Mouse (Mus musculus): ENCODE data around the gene Dnah17. TPM values are rescaled to one million over a fixed set of nuclear protein-coding genes. Genes with fewer than 3 reads are reported as not detected.
A peak's percentile ranks its signal among the peaks of the same experiment; 100 is the strongest.

The Dnah17 gene
- polyA plus RNA-seq, 1 experiment from 2014 or later: 0.14 TPM

DNA sequence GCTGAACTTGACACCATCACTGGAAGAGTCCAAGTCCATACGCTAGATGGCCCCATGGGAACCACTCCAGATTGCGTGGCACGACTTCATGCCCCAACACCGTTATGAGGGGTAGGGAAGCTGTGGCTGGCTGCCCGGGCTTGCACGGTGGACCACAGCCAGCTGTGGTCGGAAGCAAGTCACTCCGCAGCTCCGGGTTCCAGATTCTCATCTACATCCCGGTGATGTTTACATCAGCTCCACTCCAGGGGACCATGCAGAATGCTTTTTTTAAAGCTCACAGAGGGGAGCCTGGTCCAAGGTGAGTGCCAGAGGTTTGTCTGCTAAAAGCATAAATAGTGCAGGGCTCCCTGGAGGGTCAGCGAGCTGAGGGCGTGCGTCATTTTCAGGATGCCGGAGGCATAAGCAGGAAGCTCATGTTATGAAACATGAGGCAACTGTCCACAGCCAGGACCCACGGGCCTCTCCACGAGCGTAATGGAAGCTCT, 55.4 kb downstream of the Dnah17 start:
- Histone ChIP-seq H3K4me2 (ENCODE audit: low read length) (no peak overlapping the region), H3K4me1 (replicated peaks; ENCODE audit: control insufficient read depth, insufficient read depth, low read length) (peaks cover 30% of the 10 kb centered on the region), H3K36me3 (ENCODE audit: control insufficient read depth, insufficient read depth, low read length) (no peaks in the 10 kb centered on the region), H3K9ac (ENCODE audit: low read length) (no peak overlapping the region), H3K27me3 (replicated peaks; ENCODE audit: control insufficient read depth, insufficient read depth, low read length) (no peaks in the 10 kb centered on the region), H3K4me3 (ENCODE audit: low read depth, low read length) (no peak overlapping the region), H3K9me3 (ENCODE audit: control insufficient read depth, low read length) (no peaks in the 10 kb centered on the region), H3K27ac (ENCODE audit: low read depth) (no peak overlapping the region; the same call in 1 of the 2 replicates)
- no peak for DNase-seq (ENCODE audit: low spot score)
- no peak for ATAC-seq (replicated peaks; ENCODE audit: low FRiP score, low TSS enrichment, low read depth)
- WGBS: 51% methylated on average over 17 of the region's 17 CpGs

DNA sequence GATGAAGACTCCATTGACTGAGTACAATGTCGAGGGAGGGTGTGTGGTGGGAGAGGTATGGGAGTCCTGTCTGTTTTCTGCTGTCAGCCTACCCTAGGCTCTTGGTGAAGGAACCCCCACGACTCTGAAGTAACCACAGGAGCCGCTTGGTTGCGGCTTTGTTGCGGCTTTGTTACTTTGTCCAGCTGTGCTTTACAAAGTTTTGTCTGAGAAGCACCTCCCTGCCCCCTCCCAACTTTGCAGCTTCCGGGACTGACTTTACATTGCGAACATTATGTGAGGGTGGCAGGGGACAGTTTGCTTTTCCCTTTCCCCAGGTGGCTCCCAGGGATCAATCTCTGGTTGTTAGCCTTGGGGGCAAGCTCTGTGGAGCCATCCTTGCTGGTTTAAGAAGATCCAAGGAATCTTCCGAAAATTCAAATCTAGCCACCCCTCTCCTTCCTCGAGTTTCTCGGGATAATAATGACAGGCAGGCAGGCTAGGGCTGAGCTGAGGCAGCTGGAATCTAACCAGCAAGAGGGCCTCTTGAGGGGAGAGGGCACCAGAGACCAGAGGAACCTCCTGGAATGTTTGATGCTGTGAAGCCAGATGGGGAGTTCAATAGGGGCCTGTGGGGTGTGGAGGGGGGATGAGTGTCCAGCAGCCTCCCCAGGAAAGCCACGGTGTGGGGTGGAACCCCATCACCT, 59.1 kb downstream of the Dnah17 start:
- no peak overlapping the region for H3K4me3 ChIP-seq (ENCODE audit: low read depth, low read length)
- H3K4me2 ChIP-seq (ENCODE audit: low read length): no peak overlapping the region
- H3K9ac ChIP-seq (ENCODE audit: low read length): 0 out of 2 replicates have a peak overlapping the region, but pooled peaks have one; percentile 16
- no peaks in the 10 kb centered on the region for H3K9me3 ChIP-seq (ENCODE audit: control insufficient read depth, low read length)
- peak overlapping the region; percentile 81 for H3K27ac ChIP-seq (ENCODE audit: low read depth)
- H3K36me3 ChIP-seq (ENCODE audit: control insufficient read depth, insufficient read depth, low read length): no peaks in the 10 kb centered on the region
- peak; percentile 61 for DNase-seq (ENCODE audit: low spot score)
- ATAC-seq (replicated peaks; ENCODE audit: low FRiP score, low TSS enrichment, low read depth): no peak
- H3K4me1 ChIP-seq (replicated peaks; ENCODE audit: control insufficient read depth, insufficient read depth, low read length): peaks cover 40% of the 10 kb centered on the region
- WGBS: 34% methylated on average over 11 of the region's 11 CpGs
- H3K27me3 ChIP-seq (replicated peaks; ENCODE audit: control insufficient read depth, insufficient read depth, low read length): no peaks in the 10 kb centered on the region

DNA sequence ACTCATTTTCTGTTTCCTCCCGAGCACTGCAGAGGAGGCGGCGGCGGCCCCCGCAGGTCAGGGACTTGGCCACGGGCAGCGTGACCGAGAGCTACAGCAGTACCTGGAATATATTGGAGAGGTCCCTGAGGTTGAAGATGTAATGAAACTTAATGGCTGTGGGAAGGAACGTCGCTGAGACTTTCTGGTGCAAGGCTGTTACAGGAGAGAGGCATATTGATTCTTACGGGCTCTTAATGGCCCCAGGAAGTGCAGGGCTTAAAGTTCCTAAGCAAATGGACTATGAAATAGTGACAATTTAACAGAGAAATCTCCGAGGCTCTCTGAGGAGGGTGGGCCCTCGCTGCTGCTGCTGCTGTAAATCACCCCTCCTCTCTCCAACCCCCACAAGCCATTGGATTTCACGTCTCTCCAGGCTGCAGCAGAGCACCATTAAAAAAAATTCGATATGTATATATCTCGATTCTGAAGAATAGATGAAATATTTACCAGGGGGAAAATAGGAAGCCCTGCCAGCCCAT, 61.6 kb downstream of the Dnah17 start:
- Histone ChIP-seq H3K4me1 (replicated peaks; ENCODE audit: control insufficient read depth, insufficient read depth, low read length) (peaks cover 29% of the 10 kb centered on the region), H3K36me3 (ENCODE audit: control insufficient read depth, insufficient read depth, low read length) (no peaks in the 10 kb centered on the region), H3K9ac (ENCODE audit: low read length) (no peak overlapping the region), H3K27me3 (replicated peaks; ENCODE audit: control insufficient read depth, insufficient read depth, low read length) (no peaks in the 10 kb centered on the region), H3K4me2 (ENCODE audit: low read length) (no peak overlapping the region), H3K27ac (ENCODE audit: low read depth) (no peak overlapping the region), H3K9me3 (ENCODE audit: control insufficient read depth, low read length) (no peaks in the 10 kb centered on the region), H3K4me3 (ENCODE audit: low read depth, low read length) (no peak overlapping the region)
- DNase-seq (ENCODE audit: low spot score) (no peak), ATAC-seq (replicated peaks; ENCODE audit: low FRiP score, low TSS enrichment, low read depth) (no peak)
- 55% methylated on average over 16 of the region's 16 CpGs for WGBS

DNA sequence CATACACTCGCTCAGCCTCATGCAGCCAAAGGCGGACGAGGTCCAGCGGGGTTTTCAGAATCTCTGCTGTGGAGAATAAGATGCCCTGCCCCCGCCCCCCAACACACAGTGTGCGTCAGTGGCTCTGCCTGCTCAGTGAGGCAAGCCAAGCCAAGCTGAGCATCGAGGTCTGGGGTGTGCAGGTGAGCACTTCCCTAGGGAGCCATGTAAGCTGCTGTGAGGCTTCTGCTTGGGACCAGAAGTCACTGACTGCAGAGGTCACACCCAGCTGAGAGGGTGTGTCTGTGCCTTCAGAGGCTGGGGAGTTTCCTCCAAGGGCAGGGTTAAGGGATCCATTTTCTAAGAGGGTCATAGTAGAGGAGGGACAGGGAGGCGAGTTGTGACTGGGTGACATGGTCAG, 62.8 kb downstream of the Dnah17 start:
- DNase-seq (ENCODE audit: low spot score): no peak
- WGBS: 85% methylated on average over 8 of the region's 8 CpGs
- Histone ChIP-seq H3K4me1 (replicated peaks; ENCODE audit: control insufficient read depth, insufficient read depth, low read length) (peaks cover 25% of the 10 kb centered on the region), H3K27me3 (replicated peaks; ENCODE audit: control insufficient read depth, insufficient read depth, low read length) (no peaks in the 10 kb centered on the region), H3K9me3 (ENCODE audit: control insufficient read depth, low read length) (no peaks in the 10 kb centered on the region), H3K36me3 (ENCODE audit: control insufficient read depth, insufficient read depth, low read length) (no peaks in the 10 kb centered on the region), H3K4me2 (ENCODE audit: low read length) (no peak overlapping the region), H3K27ac (ENCODE audit: low read depth) (no peak overlapping the region), H3K4me3 (ENCODE audit: low read depth, low read length) (no peak overlapping the region), H3K9ac (ENCODE audit: low read length) (no peak overlapping the region)
- no peak for ATAC-seq (replicated peaks; ENCODE audit: low FRiP score, low TSS enrichment, low read depth)

DNA sequence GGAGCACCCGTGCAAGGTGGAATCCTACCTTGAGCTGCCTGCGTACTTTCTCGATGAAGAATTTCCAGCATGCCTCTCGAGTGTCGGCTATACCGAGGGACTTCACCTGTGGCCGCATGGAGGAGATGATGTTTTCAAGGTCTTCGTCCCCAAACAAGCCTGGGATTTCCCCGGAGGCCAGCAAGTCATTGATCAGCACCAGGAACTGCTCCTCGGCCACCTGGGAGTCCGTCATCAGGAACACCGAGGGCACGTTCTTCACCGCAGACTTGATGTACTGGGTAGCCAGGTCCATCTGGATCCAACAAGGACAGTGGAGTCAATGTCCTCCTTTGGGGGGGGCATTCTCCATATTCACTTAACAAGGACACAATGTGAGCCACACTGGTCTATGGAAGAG, 70.4 kb downstream of the Dnah17 start:
- H3K9me3 ChIP-seq (ENCODE audit: control insufficient read depth, low read length): no peaks in the 10 kb centered on the region
- no peaks in the 10 kb centered on the region for H3K4me1 ChIP-seq (replicated peaks; ENCODE audit: control insufficient read depth, insufficient read depth, low read length)
- H3K4me3 ChIP-seq (ENCODE audit: low read depth, low read length): no peak overlapping the region
- ATAC-seq (replicated peaks; ENCODE audit: low FRiP score, low TSS enrichment, low read depth) (no peak), DNase-seq (ENCODE audit: low spot score) (no peak)
- H3K27ac ChIP-seq (ENCODE audit: low read depth): no peak overlapping the region
- no peaks in the 10 kb centered on the region for H3K27me3 ChIP-seq (replicated peaks; ENCODE audit: control insufficient read depth, insufficient read depth, low read length)
- no peak overlapping the region for H3K4me2 ChIP-seq (ENCODE audit: low read length)
- WGBS: 71% methylated on average over 14 of the region's 14 CpGs
- H3K9ac ChIP-seq (ENCODE audit: low read length): no peak overlapping the region
- H3K36me3 ChIP-seq (ENCODE audit: control insufficient read depth, insufficient read depth, low read length): no peaks in the 10 kb centered on the region

DNA sequence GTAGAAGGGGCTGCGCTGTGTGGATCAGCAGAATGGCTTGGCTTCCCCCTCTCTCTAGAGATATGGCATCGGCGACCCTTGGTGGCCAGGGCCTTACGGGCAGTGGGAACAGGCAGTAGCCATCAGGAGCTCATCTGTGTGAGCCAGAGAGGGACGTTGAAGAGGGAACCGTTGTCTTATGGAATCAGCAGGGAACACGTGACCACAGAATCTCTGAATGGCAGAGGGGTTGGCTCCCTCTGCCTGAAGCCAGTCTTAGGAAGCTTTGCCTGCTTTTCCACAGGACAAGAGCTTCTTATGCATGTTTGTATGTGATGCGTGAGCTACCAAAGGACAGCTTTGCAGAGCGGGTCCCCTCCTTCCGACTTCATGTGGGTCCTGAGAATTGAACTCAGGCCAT, 71.6 kb downstream of the Dnah17 start:
- Histone ChIP-seq H3K27me3 (replicated peaks; ENCODE audit: control insufficient read depth, insufficient read depth, low read length) (no peaks in the 10 kb centered on the region), H3K4me3 (ENCODE audit: low read depth, low read length) (no peak overlapping the region), H3K9me3 (ENCODE audit: control insufficient read depth, low read length) (no peaks in the 10 kb centered on the region), H3K27ac (ENCODE audit: low read depth) (no peak overlapping the region), H3K4me2 (ENCODE audit: low read length) (no peak overlapping the region), H3K9ac (ENCODE audit: low read length) (no peak overlapping the region), H3K4me1 (replicated peaks; ENCODE audit: control insufficient read depth, insufficient read depth, low read length) (no peaks in the 10 kb centered on the region), H3K36me3 (ENCODE audit: control insufficient read depth, insufficient read depth, low read length) (no peaks in the 10 kb centered on the region)
- ATAC-seq (replicated peaks; ENCODE audit: low FRiP score, low TSS enrichment, low read depth) (no peak), DNase-seq (ENCODE audit: low spot score) (no peak)
- WGBS: 62% methylated on average over 10 of the region's 10 CpGs

DNA sequence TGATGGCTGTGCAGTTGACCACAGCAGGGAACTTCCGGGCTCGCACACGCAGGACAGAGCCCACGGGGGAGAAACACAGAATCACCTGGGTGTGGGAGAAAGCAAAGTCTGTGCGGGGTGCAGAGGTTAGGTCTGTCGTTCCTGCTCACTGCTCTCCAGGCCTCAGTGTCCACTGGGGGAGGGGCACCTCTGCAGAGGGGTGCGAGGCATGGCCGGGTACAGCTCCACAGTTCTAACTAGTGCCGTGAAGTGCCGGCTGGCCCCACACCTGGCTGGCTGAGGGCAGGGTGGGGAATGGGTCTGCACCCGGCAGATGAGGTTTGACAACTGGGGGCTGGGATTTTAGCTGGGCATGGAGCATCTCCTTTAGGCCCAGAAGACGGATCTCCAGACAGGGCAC, 72.1 kb downstream of the Dnah17 start:
- 74% methylated on average over 12 of the region's 12 CpGs for WGBS
- no peaks in the 10 kb centered on the region for H3K9me3 ChIP-seq (ENCODE audit: control insufficient read depth, low read length)
- no peak overlapping the region for H3K9ac ChIP-seq (ENCODE audit: low read length)
- H3K36me3 ChIP-seq (ENCODE audit: control insufficient read depth, insufficient read depth, low read length): no peaks in the 10 kb centered on the region
- H3K4me1 ChIP-seq (replicated peaks; ENCODE audit: control insufficient read depth, insufficient read depth, low read length): no peaks in the 10 kb centered on the region
- no peak overlapping the region for H3K4me3 ChIP-seq (ENCODE audit: low read depth, low read length)
- no peak overlapping the region for H3K4me2 ChIP-seq (ENCODE audit: low read length)
- no peak for ATAC-seq (replicated peaks; ENCODE audit: low FRiP score, low TSS enrichment, low read depth)
- DNase-seq (ENCODE audit: low spot score): no peak
- H3K27ac ChIP-seq (ENCODE audit: low read depth): no peak overlapping the region
- no peaks in the 10 kb centered on the region for H3K27me3 ChIP-seq (replicated peaks; ENCODE audit: control insufficient read depth, insufficient read depth, low read length)

DNA sequence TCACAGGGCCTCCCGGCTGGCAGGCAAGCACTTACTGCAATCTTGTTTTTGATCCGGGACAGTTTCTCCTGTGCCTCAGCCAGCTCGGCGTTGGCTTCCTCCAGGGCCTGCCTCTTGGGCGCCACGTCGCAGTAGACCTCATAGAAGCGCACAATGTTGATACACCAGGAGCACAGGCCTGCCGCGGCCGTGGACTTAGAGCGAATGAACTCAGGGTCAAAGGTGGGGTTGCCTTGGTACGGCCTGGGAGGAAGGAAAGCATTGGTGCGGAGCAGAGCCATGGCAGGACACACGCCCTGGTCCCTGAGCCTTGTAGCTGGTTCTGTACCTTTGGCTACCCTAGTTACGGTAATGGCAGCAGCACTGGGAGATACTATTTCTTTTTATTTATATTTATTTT, 80.3 kb downstream of the Dnah17 start:
- WGBS: 82% methylated on average over 16 of the region's 16 CpGs
- no peaks in the 10 kb centered on the region for H3K36me3 ChIP-seq (ENCODE audit: control insufficient read depth, insufficient read depth, low read length)
- no peak overlapping the region for H3K27ac ChIP-seq (ENCODE audit: low read depth)
- ATAC-seq (replicated peaks; ENCODE audit: low FRiP score, low TSS enrichment, low read depth) (no peak), DNase-seq (ENCODE audit: low spot score) (no peak)
- no peaks in the 10 kb centered on the region for H3K27me3 ChIP-seq (replicated peaks; ENCODE audit: control insufficient read depth, insufficient read depth, low read length)
- H3K9me3 ChIP-seq (ENCODE audit: control insufficient read depth, low read length): no peaks in the 10 kb centered on the region
- no peak overlapping the region for H3K4me3 ChIP-seq (ENCODE audit: low read depth, low read length)
- no peaks in the 10 kb centered on the region for H3K4me1 ChIP-seq (replicated peaks; ENCODE audit: control insufficient read depth, insufficient read depth, low read length)
- H3K9ac ChIP-seq (ENCODE audit: low read length): no peak overlapping the region
- H3K4me2 ChIP-seq (ENCODE audit: low read length): no peak overlapping the region

DNA sequence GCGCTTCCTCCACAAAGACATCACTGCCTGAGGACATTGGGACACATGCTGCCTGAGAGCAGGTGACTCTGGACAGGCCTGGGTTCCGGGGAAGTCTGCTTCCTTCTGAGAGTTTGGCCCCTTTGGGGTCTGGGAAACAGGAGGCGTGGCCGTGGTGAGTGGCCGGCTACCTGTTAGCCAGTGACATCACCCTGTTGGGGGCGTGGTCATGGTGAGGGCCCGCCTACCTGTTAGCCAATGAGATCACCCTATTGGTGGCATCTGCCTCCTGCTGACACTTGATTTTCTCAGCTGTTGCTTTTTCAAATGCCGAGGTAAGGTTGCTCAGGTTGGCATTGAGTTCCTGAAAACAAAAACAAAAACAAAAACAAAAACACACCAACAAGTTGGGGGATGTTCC, 80.8 kb downstream of the Dnah17 start:
- H3K36me3 ChIP-seq (ENCODE audit: control insufficient read depth, insufficient read depth, low read length): no peaks in the 10 kb centered on the region
- H3K9ac ChIP-seq (ENCODE audit: low read length): no peak overlapping the region
- H3K4me2 ChIP-seq (ENCODE audit: low read length): no peak overlapping the region
- H3K27me3 ChIP-seq (replicated peaks; ENCODE audit: control insufficient read depth, insufficient read depth, low read length): no peaks in the 10 kb centered on the region
- DNase-seq (ENCODE audit: low spot score) (no peak), ATAC-seq (replicated peaks; ENCODE audit: low FRiP score, low TSS enrichment, low read depth) (no peak)
- H3K4me1 ChIP-seq (replicated peaks; ENCODE audit: control insufficient read depth, insufficient read depth, low read length): no peaks in the 10 kb centered on the region
- H3K4me3 ChIP-seq (ENCODE audit: low read depth, low read length): no peak overlapping the region
- H3K9me3 ChIP-seq (ENCODE audit: control insufficient read depth, low read length): no peaks in the 10 kb centered on the region
- 31% methylated on average over 8 of the region's 8 CpGs for WGBS
- no peak overlapping the region for H3K27ac ChIP-seq (ENCODE audit: low read depth)
